Mouse (Mus musculus): Measurements from ENCODE around the gene Ifi35. TPM values are rescaled to one million over a fixed set of nuclear protein-coding genes. Genes with fewer than 3 reads are reported as not detected.

Gene Ifi35
- total RNA-seq, 1 experiment, result 9.1 TPM

- in situ Hi-C loops (cut with MboI; ENCODE audit: low sequenced_read_pairs in 2 of 2, unreplicated experiment in 2 of 2), result no loop called here
- H3K9me3 ChIP-seq (ENCODE audit: control insufficient read depth, insufficient read depth, low read depth, low read length), result no peaks in the 10 kb centered on the region
- H3K4me3 ChIP-seq (ENCODE audit: insufficient read depth in 1 of 2, low read depth in 1 of 2, low read length in 2 of 2, poor library complexity in 1 of 2, severe bottlenecking in 1 of 2), result no peak overlapping the region
- peaks cover 10 to 26% of the 10 kb centered on the region in 2 experiments; a peak in 3 of 4 replicates for H3K4me1 ChIP-seq (ENCODE audit: control insufficient read depth in 2 of 2, insufficient read depth in 2 of 2, low read length in 2 of 2, poor library complexity in 1 of 2)
- H3K27ac ChIP-seq (ENCODE audit: insufficient read depth, low read depth, low read length, poor library complexity, severe bottlenecking), result no peak overlapping the region
- no peak overlapping the region for H3K9ac ChIP-seq (ENCODE audit: insufficient read depth, low read depth, low read length, poor library complexity, severe bottlenecking)
- peaks cover 7% of the 10 kb centered on the region; the same call in 1 of the 2 replicates for H3K36me3 ChIP-seq (ENCODE audit: control insufficient read depth, insufficient read depth, low read length, poor library complexity, severe bottlenecking)
- no peak for DNase-seq (ENCODE audit: low read depth, low spot score)
- no peak for TF ChIP-seq ZNF384 (IDR thresholded peaks at IDR 0.05; ENCODE audit: low read depth, low read length)
- no peak for TF ChIP-seq HCFC1 (IDR thresholded peaks at IDR 0.05; ENCODE audit: borderline replicate concordance, insufficient read depth, low read length)
- TF ChIP-seq MAFK (IDR thresholded peaks at IDR 0.05; ENCODE audit: insufficient read depth, low read depth, low read length), result no peak
- no peak for TF ChIP-seq ZC3H11A (IDR thresholded peaks at IDR 0.05; ENCODE audit: borderline replicate concordance, low read depth, low read length)
- TF ChIP-seq CHD2 (IDR thresholded peaks at IDR 0.05; ENCODE audit: low read depth, low read length), result no peak
Observed at GRCm38 (mm10) chr11:101455627-101456026, 7.4 kb downstream of the Ifi35 start.

DNA sequence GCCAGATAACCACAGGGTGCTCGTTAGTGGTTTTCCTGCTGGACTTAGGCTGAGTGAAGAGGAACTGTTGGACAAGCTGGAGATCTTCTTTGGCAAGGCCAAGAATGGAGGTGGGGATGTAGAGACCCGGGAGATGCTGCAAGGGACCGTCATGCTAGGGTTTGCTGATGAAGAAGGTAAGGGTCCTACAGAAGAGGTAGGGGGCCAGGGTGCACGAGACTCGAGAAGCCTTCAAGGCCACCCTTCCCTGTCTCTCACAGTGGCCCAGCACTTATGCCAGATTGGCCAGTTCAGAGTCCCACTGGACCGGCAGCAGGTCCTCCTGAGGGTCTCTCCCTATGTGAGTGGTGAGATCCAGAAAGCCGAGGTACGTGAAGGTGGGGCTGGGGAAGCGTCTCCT lies 9.4 kb downstream of the Ifi35 start:
- DNase-seq (ENCODE audit: low read depth, low spot score), result no peak
- Histone ChIP-seq H3K9ac (ENCODE audit: insufficient read depth, low read depth, low read length, poor library complexity, severe bottlenecking) (no peak overlapping the region), H3K36me3 (ENCODE audit: control insufficient read depth, insufficient read depth, low read length, poor library complexity, severe bottlenecking) (peaks cover 23% of the 10 kb centered on the region), H3K27ac (ENCODE audit: insufficient read depth, low read depth, low read length, poor library complexity, severe bottlenecking) (no peak overlapping the region), H3K4me3 (ENCODE audit: insufficient read depth in 1 of 2, low read depth in 1 of 2, low read length in 2 of 2, poor library complexity in 1 of 2, severe bottlenecking in 1 of 2) (no peak overlapping the region), H3K9me3 (ENCODE audit: control insufficient read depth, insufficient read depth, low read depth, low read length) (no peaks in the 10 kb centered on the region), H3K4me1 (ENCODE audit: control insufficient read depth in 2 of 2, insufficient read depth in 2 of 2, low read length in 2 of 2, poor library complexity in 1 of 2) (peaks cover 4 to 28% of the 10 kb centered on the region in 2 experiments; a peak in 3 of 4 replicates)
- in situ Hi-C loops (cut with MboI; ENCODE audit: low sequenced_read_pairs in 2 of 2, unreplicated experiment in 2 of 2), result no loop called here
- TF ChIP-seq ZNF384 (IDR thresholded peaks at IDR 0.05; ENCODE audit: low read depth, low read length) (no peak), ZC3H11A (IDR thresholded peaks at IDR 0.05; ENCODE audit: borderline replicate concordance, low read depth, low read length) (no peak), HCFC1 (IDR thresholded peaks at IDR 0.05; ENCODE audit: borderline replicate concordance, insufficient read depth, low read length) (no peak), MAFK (IDR thresholded peaks at IDR 0.05; ENCODE audit: insufficient read depth, low read depth, low read length) (no peak), CHD2 (IDR thresholded peaks at IDR 0.05; ENCODE audit: low read depth, low read length) (no peak)

DNA sequence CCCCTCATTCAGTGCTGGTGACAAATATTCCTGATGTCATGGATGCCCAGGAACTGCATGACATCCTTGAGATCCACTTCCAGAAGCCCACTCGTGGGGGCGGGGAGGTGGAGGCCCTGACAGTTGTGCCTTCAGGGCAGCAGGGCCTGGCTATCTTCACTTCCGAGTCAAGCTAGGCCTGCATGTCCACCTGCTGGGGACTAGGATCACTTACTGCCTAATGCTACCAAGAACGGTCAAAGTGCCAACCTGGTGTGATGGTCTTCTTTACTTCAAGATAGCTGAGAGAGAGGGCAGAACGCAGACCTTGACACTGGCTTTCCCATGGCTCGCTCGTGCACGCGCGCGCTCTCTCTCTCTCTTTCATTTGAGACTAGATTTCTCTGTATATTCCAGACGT lies 10.0 kb downstream of the Ifi35 start:
- in situ Hi-C loops (cut with MboI; ENCODE audit: low sequenced_read_pairs in 2 of 2, unreplicated experiment in 2 of 2), result no loop called here
- no peak overlapping the region for H3K9ac ChIP-seq (ENCODE audit: insufficient read depth, low read depth, low read length, poor library complexity, severe bottlenecking)
- no peak for TF ChIP-seq ZNF384 (IDR thresholded peaks at IDR 0.05; ENCODE audit: low read depth, low read length)
- TF ChIP-seq ZC3H11A (IDR thresholded peaks at IDR 0.05; ENCODE audit: borderline replicate concordance, low read depth, low read length), result no peak
- TF ChIP-seq HCFC1 (IDR thresholded peaks at IDR 0.05; ENCODE audit: borderline replicate concordance, insufficient read depth, low read length), result no peak
- TF ChIP-seq MAFK (IDR thresholded peaks at IDR 0.05; ENCODE audit: insufficient read depth, low read depth, low read length), result no peak
- no peak for TF ChIP-seq CHD2 (IDR thresholded peaks at IDR 0.05; ENCODE audit: low read depth, low read length)
- no peak overlapping the region for H3K4me3 ChIP-seq (ENCODE audit: insufficient read depth in 1 of 2, low read depth in 1 of 2, low read length in 2 of 2, poor library complexity in 1 of 2, severe bottlenecking in 1 of 2)
- no peak overlapping the region for H3K27ac ChIP-seq (ENCODE audit: insufficient read depth, low read depth, low read length, poor library complexity, severe bottlenecking)
- no peaks in the 10 kb centered on the region for H3K9me3 ChIP-seq (ENCODE audit: control insufficient read depth, insufficient read depth, low read depth, low read length)
- peaks cover 23% of the 10 kb centered on the region for H3K36me3 ChIP-seq (ENCODE audit: control insufficient read depth, insufficient read depth, low read length, poor library complexity, severe bottlenecking)
- peaks cover 4 to 32% of the 10 kb centered on the region in 2 experiments; a peak in 3 of 4 replicates for H3K4me1 ChIP-seq (ENCODE audit: control insufficient read depth in 2 of 2, insufficient read depth in 2 of 2, low read length in 2 of 2, poor library complexity in 1 of 2)
- no peak for DNase-seq (ENCODE audit: low read depth, low spot score)

GRCm38 (mm10) chr11:101459716-101460115 lies 11.5 kb downstream of the Ifi35 start:
- H3K4me1 ChIP-seq (ENCODE audit: control insufficient read depth in 2 of 2, insufficient read depth in 2 of 2, low read length in 2 of 2, poor library complexity in 1 of 2), result peaks cover 9 to 39% of the 10 kb centered on the region in 2 experiments; a peak in 3 of 4 replicates
- no peaks in the 10 kb centered on the region for H3K9me3 ChIP-seq (ENCODE audit: control insufficient read depth, insufficient read depth, low read depth, low read length)
- H3K4me3 ChIP-seq (ENCODE audit: insufficient read depth in 1 of 2, low read depth in 1 of 2, low read length in 2 of 2, poor library complexity in 1 of 2, severe bottlenecking in 1 of 2), result peak overlapping the region; percentile 17 to 31; a peak in 1 of 4 replicates
- no peak for TF ChIP-seq HCFC1 (IDR thresholded peaks at IDR 0.05; ENCODE audit: borderline replicate concordance, insufficient read depth, low read length)
- no peak for TF ChIP-seq CHD2 (IDR thresholded peaks at IDR 0.05; ENCODE audit: low read depth, low read length)
- TF ChIP-seq MAFK (IDR thresholded peaks at IDR 0.05; ENCODE audit: insufficient read depth, low read depth, low read length), result no peak
- TF ChIP-seq ZC3H11A (IDR thresholded peaks at IDR 0.05; ENCODE audit: borderline replicate concordance, low read depth, low read length), result no peak
- no peak for TF ChIP-seq ZNF384 (IDR thresholded peaks at IDR 0.05; ENCODE audit: low read depth, low read length)
- no peak for DNase-seq (ENCODE audit: low read depth, low spot score)
- peak overlapping the region; percentile 59; the same call in 1 of the 2 replicates for H3K27ac ChIP-seq (ENCODE audit: insufficient read depth, low read depth, low read length, poor library complexity, severe bottlenecking)
- peaks cover 23% of the 10 kb centered on the region for H3K36me3 ChIP-seq (ENCODE audit: control insufficient read depth, insufficient read depth, low read length, poor library complexity, severe bottlenecking)
- H3K9ac ChIP-seq (ENCODE audit: insufficient read depth, low read depth, low read length, poor library complexity, severe bottlenecking), result peak overlapping the region; percentile 62
- in situ Hi-C loops (cut with MboI; ENCODE audit: low sequenced_read_pairs in 2 of 2, unreplicated experiment in 2 of 2), result no loop called here

All from ES-E14 (cell line).